Mouse (Mus musculus) adrenal gland, adult 8-10 months (tissue): ENCODE measurements around the gene Thnsl2. TPM values are rescaled to one million over a fixed set of nuclear protein-coding genes. Genes with fewer than 3 reads are reported as not detected.

Source experiments
- DNase-seq: peaks from one replicate; pipeline ENCODE4 v3.0.0; 2022
- total RNA-seq, 4 experiments: library from RNA; stranded (reverse); gene quantifications; 2 replicates each; pipeline ENCODE4 v1.2.4; 2022

Gene Thnsl2
- total RNA-seq: 10 to 100 TPM; 19.0 to 36.9 (median 27.6) TPM

DNA sequence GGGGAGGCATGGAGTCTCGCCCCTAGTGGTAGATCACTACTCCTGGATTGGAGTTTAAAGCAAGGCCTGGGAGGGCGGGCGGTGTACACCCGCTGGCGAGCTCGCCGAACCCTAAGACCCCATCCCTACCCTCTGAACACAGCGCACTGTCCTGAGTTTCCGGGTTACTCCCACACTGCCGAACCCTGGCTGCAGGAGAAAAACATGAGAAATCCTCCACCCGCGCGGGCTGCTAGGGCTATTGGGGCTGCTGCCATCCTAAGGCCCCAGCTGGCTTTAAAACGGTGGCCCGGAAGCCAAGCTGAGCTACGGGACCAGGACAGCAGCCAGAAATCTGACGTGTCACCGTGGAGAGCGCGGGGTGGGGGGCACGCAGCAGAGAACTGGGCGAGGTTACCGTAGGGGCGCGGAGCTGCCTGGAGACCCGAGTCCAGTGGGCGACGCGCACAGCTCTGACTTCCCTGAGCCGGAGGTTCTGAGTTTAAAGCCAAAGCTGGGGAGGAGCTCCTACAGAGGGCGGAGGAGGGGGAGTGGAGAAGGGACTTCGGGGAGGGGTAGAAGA lies at the start of gene Thnsl2:
Gene Thnsl2, minus strand, starts transcription at position 546 of the 562 bp plus-strand sequence.
- peak; percentile 56 for DNase-seq

DNA sequence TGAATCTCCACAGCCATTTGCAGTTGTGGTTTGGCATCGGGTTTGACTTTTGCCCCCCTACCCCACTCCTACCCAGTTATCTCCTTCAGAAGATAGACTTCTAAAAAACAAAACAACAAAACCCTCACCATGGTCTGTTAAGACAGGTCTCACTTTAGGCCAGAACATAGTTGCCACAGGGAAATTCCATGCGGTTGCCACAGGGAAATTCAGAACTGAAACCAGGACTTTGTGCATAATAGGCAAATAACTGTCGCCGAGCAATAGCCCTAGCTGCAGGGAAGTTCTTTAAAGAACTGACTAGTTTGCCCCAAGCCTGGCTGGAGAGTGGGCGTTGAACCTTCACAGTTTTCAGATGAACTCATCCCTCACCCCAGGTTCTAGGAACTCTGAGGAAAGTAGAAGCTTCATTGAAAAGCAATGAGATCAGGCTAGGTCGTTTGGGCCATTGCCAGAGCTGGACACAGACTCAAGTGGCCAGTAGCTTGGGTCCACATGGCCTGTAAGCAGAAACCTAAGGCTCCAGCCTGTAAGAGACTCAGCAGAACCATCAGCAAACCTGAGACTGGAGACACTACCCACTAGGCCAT lies 49.0 kb upstream of the Thnsl2 start:
- no peak for DNase-seq

DNA sequence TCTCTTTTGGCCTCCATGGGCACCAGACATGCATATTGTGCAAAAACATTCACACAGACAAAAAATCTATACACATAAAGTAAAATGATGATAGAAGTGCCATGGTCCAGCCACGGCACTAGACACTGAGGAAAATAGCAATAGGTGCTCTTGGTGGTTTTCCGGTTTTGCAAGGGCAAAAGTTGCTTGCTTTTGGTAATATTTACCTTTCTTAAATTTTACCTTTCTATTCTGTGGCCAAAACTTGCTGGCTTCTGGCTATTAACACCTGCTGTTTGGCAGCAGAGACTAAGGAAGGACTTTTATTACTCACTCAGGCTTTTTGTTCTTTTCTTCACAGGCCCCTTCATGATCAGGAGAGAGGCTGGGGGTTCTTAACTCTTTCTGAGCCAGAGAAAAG lies 46.3 kb upstream of the Thnsl2 start:
- no peak for DNase-seq

DNA sequence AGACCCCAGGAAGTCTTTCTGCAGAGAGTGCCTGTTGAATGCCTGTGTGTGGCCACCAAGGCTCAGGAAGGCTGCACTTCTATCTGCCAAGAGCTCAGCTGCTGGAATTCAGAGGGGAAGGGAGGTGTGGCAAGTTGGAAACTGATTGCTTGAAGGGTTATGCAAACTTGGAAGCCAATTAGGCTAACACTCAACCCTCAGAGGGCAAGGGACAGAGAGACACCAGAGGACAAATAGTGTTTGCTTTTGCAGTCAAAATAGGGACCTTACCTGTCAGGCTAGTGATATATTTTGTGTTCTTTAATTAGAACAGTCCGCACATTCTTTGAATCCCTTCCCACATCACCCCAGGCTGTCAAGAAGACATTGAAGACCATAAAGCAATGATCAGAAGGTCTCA lies 45.3 kb upstream of the Thnsl2 start:
- no peak for DNase-seq

DNA sequence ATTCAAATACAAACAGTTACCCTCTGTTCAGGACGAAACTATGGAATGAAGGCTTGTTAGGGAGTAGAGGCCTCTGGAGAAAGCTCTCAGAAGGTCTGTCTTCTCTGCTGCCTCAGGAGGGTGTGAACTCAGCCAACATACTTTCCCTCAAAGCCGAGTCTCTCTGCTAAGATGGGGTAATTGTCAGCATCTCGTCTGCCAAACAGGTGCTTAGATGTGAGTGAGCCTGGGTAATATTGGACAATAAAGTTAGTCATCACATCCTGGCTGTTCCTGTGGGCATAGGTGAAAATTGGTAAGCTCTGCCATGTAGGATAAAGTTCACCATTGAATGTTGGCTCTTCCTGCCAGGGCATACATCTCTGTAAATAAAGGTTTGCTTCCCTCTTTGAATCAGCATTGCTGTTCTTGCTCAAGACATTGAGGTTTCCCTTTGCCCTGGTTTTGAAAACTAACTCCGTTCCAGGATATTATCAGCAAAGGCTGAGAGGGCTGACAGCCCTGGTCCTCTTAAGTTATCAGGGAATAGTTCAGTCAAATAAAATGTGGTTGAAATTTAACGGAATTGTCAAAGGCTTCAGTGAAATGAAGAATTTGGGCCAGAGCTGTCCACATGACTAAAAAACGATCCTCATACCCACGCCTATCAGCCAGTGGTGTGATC lies 40.8 kb upstream of the Thnsl2 start:
- DNase-seq: no peak

DNA sequence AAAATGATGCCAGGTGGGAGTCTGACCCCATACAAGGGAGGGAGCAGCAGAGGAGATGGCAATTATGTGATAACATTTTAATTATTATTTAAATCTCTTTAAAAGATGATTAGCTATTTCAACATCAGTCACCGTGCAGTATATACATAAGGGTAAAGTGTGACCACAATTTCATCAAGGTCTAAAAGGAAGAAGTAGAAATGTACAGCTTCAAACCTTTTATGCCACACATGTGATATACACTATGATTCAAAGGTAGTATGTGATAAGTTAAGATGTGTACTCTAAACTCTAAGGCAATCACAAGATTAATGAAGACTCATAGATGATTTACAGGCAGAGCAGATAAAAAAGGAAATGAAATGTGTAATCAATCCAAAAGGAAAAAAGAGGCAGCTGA lies 36.4 kb upstream of the Thnsl2 start:
- no peak for DNase-seq

DNA sequence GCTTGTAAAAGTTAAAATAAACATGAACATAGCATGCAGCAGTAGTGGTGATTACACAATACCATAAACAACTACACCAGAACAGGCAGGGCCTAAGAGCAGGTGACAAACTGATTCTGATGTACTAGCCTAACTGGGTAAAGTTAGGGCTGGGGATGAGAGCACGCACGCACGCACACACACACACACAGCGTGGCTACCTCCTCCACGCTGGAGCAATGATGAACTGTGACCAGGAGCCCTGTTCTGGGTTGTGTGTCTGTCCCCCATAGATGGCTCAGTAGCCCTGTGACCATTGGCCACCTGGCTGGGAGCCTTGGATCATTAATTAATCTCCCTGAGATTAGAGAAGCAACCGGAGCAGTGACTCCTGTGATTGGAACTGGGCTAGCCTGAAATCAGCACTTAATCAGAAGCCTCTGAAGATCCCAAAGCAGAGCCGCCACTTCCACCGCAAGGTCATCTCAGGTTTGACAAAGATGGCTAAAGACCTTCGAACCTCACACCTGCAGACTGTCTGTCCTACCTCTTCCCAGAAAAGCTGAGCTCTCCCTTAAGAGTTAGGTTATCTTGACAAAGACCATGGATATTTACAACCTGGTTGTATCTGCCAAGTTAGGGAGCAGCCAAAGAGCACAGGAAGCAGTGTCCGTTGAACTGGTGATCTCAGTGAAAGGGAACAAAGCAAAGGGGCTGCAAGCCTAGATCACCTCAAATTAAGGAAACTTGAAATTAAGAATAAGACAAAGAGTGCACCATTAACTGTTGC lies 28.8 kb upstream of the Thnsl2 start:
- no peak for DNase-seq

DNA sequence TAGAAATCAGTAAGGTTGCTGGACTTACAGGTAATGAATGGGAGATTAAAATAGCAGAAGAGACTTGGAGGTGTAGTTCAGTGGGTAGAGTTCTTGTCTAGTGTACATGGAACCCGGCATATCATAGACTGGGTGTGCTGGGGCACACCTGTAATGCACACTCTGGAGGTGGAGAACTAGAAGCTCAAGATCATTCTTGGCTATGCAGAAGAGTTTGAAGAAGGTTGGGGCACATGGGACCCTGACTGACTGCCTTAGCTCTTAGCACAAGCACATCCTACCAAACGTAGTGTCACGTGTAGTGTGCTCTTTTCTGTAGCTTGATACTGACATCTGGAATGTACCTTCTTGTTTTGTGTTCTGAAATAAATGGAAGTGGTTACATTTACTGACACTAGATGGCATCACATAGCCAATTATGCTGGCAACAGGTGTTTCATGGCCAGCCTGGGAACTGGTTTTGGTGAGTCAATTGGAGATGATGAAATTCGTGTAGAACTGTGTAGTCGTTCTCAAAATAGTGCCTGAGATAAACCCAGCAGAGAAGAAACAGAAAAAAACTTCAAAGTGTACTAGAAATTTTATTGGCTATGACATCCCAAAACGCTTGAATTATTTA lies 22.4 kb upstream of the Thnsl2 start:
- DNase-seq: no peak

DNA sequence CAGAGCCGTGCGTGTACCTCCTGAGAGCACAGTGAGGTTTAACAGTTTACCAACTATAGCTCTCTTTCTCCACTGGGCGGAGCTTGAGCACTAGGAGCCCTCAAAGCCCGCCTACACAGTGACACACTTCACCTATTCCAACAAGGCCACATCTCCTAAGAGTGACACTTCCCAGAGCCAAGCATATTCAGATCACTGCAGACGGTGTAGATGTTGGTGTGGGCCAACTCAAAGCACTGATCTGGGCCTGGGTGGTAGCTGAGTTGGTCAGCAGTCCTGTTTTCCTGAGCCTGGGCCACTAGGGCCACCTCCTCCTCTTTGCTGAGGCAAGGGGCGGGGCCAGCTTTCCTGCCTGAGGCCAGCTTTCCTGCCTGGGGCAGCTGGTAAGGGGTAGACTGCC lies 20.2 kb upstream of the Thnsl2 start:
- no peak for DNase-seq

DNA sequence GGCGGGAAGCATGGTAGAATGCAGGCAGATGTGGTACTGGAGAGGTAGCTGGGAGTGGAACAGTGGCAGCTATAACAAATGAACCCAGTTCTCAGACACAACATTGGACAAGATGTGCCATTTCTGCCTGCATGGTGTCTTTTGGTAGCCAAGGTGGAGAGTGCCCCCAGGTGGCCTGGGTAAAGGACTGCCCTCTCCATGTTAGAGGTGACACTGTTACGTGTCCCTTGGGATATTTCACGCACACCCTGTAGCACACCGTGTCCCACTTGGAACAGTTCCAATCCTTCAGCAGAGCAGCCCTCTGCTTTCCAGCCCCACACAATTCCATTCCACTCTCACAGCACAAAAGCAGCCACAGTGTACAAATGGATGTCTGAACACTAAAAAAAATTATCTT lies 18.0 kb upstream of the Thnsl2 start:
- no peak for DNase-seq

DNA sequence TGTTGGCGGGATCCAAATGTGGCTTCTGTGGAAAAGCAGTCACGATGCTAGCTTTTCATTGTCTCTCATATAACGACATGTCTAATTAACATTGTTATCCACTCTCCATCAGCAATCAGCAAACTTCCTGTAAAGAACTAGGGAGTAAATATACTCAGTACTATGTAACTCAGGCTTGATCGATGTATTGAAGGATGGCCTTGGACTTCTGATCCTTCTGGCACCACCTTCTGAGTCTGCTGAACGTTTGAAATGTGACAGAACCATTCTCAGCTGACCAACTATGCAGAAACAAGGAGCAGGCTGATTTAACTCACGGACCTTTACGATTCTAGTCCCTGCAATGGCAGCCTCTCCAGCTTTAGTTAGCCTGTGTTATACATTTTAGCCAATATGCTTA lies 17.1 kb upstream of the Thnsl2 start:
- DNase-seq: no peak

DNA sequence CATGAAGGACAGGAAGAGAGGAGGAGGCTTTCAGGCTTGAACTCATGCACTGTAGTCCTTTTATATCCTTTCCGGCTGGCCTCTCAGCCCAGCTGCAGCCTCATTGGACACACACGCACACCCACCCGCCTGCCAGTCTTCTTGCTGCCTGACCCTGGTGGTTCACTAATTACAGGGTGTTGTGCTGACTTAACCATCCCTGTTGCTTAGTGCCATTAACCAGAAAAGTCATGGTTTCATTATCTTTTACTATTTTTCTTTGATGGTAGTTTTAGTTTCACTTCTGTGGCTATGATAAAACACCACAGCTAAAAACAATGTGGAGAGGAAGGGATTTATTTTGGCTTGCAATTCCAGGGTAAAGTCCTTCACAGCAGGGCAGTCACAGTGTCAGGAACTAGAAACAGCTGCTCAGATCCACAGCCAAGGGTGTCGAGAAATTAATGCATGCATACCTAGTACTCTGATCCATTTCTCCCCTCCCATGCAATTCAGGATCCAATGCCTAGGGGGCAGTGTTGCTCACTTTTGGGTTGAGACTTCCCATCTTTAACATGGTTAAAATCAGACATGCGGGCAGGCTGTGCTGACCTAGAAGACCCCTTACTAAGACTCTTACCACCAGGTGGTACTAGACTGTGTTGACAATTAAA lies 12.6 kb upstream of the Thnsl2 start:
- DNase-seq: no peak

DNA sequence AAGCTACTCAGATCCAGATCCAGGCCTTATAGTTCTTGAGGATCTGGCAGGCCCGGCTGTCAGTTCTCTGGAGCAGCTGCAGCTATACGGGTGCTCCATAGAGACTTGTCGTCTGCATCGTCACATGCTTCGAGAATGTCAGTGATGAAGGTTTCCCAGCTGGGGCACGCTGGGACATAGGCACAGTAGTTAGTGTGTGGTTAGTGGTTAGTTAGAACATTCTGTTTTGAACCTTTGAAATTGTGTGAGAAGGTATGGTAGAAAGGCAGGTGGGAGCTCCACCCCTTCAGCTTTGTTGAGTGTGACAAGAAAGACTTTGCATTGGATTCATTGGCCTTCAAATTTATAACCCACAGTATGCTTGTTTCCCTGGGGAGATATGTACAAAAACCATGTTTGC lies 10.6 kb upstream of the Thnsl2 start:
- no peak for DNase-seq

DNA sequence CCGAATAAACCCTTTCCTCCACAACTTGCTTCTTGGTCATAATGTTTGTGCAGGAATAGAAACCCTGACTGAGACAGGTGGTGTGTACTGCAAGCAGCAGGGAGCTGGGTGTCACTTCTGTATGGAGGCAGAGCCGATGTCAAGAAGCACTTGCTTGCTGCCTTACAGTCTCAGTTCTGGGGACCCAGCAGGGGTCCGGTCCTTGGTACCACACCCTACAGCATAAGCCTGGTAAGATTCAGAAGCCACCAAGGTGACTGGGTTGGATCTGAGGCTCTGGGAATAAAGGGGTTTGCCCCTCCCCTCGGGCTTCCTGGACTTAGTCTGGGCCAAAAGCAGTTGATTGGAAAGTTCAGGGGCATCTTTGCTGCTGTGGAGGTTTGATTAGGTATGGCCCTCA lies 9.2 kb upstream of the Thnsl2 start:
- DNase-seq: no peak

DNA sequence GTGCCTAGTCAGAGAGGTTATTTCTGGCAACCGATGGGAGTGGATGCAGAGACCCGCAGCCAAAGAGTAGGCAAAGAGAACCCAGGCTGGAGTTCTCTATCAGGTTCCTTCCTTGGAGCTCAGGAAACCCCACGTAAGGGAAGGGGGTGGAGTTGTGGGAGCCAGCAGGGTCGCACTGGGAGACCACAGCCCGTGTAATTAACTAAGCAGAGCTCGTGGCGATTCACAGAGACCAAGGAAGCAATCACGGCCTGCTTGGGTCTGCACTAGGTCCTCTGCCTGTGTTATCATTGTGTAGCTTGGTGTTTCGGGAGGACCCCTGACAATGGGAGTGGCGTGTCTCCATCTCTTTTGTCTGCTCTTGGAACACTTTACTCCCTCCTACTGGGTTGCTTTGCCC lies 6.9 kb upstream of the Thnsl2 start:
- no peak for DNase-seq

DNA sequence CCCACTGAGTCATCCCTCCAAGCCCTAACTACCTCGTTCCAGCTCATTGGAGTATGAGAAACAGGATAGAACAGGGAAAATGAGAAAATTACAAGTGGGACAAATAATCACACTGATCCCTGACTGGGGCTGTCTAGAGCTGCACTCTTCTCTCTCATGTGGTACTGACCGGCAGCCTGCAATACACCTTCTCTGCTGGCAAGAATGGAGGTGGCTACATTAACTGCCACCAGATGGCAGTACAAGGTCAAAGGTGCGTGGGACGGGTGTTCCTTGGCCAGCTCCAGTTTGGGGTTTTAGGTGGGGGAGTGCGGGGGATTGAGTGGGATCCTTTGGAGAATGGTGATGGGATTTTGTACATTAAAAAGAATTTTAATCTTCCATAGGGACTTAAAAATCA lies 5.3 kb upstream of the Thnsl2 start:
- DNase-seq: no peak

DNA sequence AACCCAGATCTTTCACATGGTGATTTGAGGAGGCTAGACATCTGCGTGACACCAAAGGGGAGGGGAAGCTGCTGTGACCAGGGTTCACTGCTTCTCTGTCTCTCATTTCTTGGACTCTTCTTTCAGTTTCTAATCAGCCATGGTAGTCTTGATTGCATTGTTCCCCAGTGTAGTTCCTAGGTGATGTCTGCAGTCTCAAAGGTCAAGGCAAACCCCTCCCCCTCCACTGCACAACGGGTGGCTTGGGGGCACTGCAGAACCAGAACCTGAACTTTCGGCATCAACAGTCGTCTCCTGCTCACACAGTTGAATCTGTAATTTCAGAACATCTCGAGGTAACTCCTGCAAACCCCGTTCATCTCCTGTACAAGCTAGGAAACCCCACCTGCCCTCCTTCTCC lies 4.1 kb upstream of the Thnsl2 start:
- DNase-seq: no peak

DNA sequence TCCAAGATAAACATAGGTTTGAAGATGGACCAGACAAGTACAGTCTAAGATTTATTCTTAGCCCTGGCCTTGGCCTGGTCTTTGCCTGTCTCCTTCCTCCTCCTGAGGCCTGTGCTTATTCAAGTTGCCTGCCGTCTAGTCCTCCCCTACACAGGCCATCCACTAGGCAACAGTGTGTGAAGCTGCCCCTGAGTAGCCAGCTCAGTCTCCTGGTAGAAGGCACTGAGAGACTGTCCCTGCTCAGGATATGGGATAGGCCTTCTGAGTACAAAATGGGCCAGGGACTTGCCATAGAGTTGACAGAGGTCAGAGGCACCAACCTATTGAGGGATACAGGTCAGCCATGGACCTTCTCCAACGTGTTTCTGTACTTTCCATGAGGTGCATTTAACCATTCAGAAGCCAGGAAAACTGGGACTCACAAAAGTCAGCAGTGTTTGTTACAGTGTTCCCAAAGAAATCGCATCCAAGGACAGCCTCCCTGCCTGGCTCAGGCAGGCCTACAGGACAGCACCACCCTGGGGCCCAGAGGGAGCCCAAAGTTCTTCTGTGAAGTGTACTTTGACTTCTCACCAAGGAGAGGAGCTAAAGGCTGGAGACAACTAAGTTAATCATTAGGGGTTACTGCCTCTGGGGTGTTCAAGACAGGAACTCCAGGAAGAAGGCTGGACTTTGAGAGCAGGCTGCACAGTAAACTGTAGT lies 1.2 kb upstream of the Thnsl2 start:
- no peak for DNase-seq

DNA sequence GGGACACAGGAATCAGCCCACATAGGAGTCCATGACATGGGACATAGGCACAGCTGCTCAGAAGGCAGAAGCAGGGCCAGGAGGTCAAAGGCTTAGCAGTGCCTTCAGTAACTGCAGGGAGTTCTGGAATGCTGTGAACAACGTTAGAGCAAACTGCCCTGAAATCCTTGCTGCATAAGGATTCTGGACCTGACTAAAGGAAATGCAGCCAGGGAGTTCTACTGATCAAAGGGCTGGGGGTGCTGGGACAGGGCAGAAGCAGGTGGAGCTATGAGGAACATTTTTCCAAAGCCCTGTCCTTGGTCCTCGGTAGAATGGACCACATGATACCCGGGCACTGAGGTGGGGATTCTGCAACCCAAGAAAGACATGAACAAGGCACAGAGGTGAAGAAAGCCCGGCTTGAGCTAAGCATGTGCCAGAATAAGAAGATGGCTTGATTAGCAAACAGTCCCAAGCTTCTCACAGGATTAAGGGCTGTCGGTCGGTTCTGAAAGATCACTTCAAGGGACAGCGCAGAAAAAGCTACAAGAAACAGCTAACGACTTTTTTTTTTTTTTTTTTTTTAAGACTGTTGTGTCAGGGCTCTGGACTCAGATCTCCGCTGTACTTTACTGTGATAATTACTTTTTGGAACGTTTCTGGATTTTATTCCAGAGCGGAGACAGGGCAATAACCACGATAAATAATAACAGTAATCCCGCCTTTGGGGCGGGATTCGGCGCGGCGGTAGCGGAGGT lies 915 bp downstream of the Thnsl2 start:
- DNase-seq: no peak

DNA sequence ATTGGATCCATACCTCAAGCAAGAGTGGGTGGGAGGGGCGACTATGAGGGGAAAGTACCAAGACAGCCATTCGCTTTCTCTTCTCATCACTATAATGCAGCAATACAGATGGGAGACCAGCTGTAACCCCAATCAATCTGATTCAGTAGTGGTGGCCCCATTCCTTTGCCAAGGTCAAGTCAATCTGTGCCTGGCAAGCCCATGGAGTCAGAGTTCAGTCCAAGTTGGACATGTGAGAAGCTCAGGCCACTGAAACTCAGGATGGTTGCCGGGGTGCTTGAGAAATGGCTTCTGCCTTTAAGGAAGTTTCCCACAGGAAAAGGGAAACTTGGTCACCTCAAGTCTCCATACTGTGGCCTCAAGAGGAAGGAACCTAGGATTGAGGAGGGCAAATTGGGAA lies 9.2 kb downstream of the Thnsl2 start:
- DNase-seq: no peak

DNA sequence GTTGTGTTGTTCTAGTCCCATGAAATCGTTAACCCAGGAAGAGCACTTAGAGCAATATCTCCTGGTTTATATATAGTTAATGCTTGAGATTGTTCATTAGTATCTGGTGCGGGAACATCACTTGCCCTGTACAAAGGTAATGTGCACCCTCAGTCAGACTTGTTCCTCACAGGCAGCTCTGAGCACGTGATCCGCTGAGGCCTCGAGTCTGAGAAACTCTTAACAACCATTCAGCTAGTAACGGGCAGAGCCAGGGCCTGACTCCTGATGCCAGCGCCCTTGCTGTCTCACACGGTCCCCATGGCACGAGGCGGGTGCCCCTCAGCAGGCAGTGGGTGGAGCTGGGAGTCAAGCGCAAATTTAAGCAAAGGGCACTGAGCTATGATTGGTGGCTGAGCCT lies 10.7 kb downstream of the Thnsl2 start:
- no peak for DNase-seq
